Comparison of ENCODE assay signal across 9 mouse cellular contexts in genomic region chr7:12802866-12803726, GRCm38 (mm10). TPM values are rescaled to one million over a fixed set of nuclear protein-coding genes. Genes with fewer than 3 reads are reported as not detected.
DNase-seq lines count a peak whose midpoint lies in the region; ATAC-seq and TF ChIP-seq lines count a peak whose summit lies in the region.
"Had no signal": no experiment of that assay in that cellular context is flagged by ENCODE, and none has a peak within 500 bp of the region (broad histone marks: within the 10 kb centered on the region; RNA-seq: fewer than 3 reads in every experiment).

Gene Zscan18 (minus strand): TSS chr7:12803635.

- H3K4me2 ChIP-seq in neural tube, embryonic 15.5 days, result peak within 1 kb of the TSS; percentile 86

- H3K36me3 ChIP-seq in ES-Bruce4 (ENCODE audit: control insufficient read depth, insufficient read depth, low read length, poor library complexity, severe bottlenecking), result peaks cover 2% of the 10 kb centered on the region
- peaks cover 23% of the 10 kb centered on the region for H3K36me3 ChIP-seq in neural tube, embryonic 15.5 days
- no peaks in the 10 kb centered on the region for H3K36me3 ChIP-seq in testis, adult 2 months (ENCODE audit: control insufficient read depth, insufficient read depth, low read length)

- peak; percentile 88 to 89 for DNase-seq in cerebellum, adult 2 months
- peak; percentile 83 for DNase-seq in layer of hippocampus, adult 8-10 months (ENCODE audit: low spot score in 2 of 2)
- peak; percentile 53 to 63 for DNase-seq in lung, adult 18-20 months

- 0 out of 2 replicates have a peak, but pooled peaks have one; percentile 45 for TF ChIP-seq EP300 in ES-Bruce4 (IDR thresholded peaks at IDR 0.05; ENCODE audit: insufficient read depth, low read depth, low read length)

- no peaks in the 10 kb centered on the region for H3K27me3 ChIP-seq in ES-Bruce4 (ENCODE audit: control insufficient read depth, insufficient read depth, low read length, poor library complexity, severe bottlenecking)
- H3K27me3 ChIP-seq in cerebellum, adult 2 months (ENCODE audit: control insufficient read depth, insufficient read depth, low read length), result no peaks in the 10 kb centered on the region
- H3K27me3 ChIP-seq in neural tube, embryonic 15.5 days (replicated peaks), result no peaks in the 10 kb centered on the region
- no peaks in the 10 kb centered on the region for H3K27me3 ChIP-seq in testis, adult 2 months (ENCODE audit: control insufficient read depth, insufficient read depth, low read length)

- TF ChIP-seq POLR2A in ES-Bruce4 (IDR thresholded peaks at IDR 0.05; ENCODE audit: insufficient read depth, low read length), result no peak
- no peak; the same call in 1 of the 2 replicates for TF ChIP-seq POLR2A in cerebellum, adult 2 months (IDR thresholded peaks at IDR 0.05; ENCODE audit: borderline replicate concordance, insufficient read depth, low read length)
- no peak for TF ChIP-seq POLR2A in testis, adult 2 months (IDR thresholded peaks at IDR 0.05; ENCODE audit: control insufficient read depth, low read depth, low read length)

- peak within 1 kb of the TSS; percentile 53 for H3K4me3 ChIP-seq in ES-Bruce4 (ENCODE audit: low read depth, low read length)
- H3K4me3 ChIP-seq in cerebellum, adult 2 months (replicated peaks; ENCODE audit: insufficient read depth, low read depth, low read length), result peak within 1 kb of the TSS; percentile 80
- peak within 1 kb of the TSS; percentile 53 for H3K4me3 ChIP-seq in neural tube, embryonic 15.5 days (replicated peaks)
- H3K4me3 ChIP-seq in testis, adult 2 months (ENCODE audit: control insufficient read depth, low read depth, low read length), result peak within 1 kb of the TSS; percentile 88

- TF ChIP-seq CTCF in ES-Bruce4 (IDR thresholded peaks at IDR 0.05; ENCODE audit: low read depth, low read length), result no peak
- no peak for TF ChIP-seq CTCF in cerebellum, adult 2 months (IDR thresholded peaks at IDR 0.05; ENCODE audit: borderline replicate concordance, insufficient read depth, low read depth, low read length)
- no peak for TF ChIP-seq CTCF in testis, adult 2 months (IDR thresholded peaks at IDR 0.05; ENCODE audit: control insufficient read depth, insufficient read depth, insufficient replicate concordance, low read depth, low read length)

- ATAC-seq in frontal cortex, adult (ENCODE audit: low TSS enrichment), result peak; percentile 98
- peak; percentile 86 to 98 for ATAC-seq in hematopoietic stem cell, adult 5-6 weeks (replicated peaks in 1 of 2; ENCODE audit: insufficient read depth in 1 of 2, low FRiP score in 2 of 2, low TSS enrichment in 1 of 2, low read depth in 1 of 2, poor library complexity in 2 of 2, severe bottlenecking in 2 of 2)
- ATAC-seq in neural tube, embryonic 15.5 days (ENCODE audit: low FRiP score), result peak; percentile 98

- H3K9me3 ChIP-seq in ES-Bruce4 (replicated peaks; ENCODE audit: control insufficient read depth, insufficient read depth, low read length, poor library complexity, severe bottlenecking), result no peaks in the 10 kb centered on the region
- H3K9me3 ChIP-seq in neural tube, embryonic 15.5 days (replicated peaks), result peaks cover 2% of the 10 kb centered on the region; the same call in 1 of the 2 replicates

- whole genome bisulfite sequencing in cerebellum, adult 2 months, result 5% methylated on average over 31 of the region's 31 CpGs
- 7% methylated on average over 31 of the region's 31 CpGs for WGBS in neural tube, embryonic 15.5 days

- H3K4me1 ChIP-seq in ES-Bruce4 (ENCODE audit: control insufficient read depth, insufficient read depth, low read length), result no peaks in the 10 kb centered on the region
- H3K4me1 ChIP-seq in cerebellum, adult 2 months (ENCODE audit: control insufficient read depth, insufficient read depth, low read length), result no peaks in the 10 kb centered on the region
- peaks cover 10% of the 10 kb centered on the region for H3K4me1 ChIP-seq in neural tube, embryonic 15.5 days
- peaks cover 6% of the 10 kb centered on the region for H3K4me1 ChIP-seq in testis, adult 2 months (ENCODE audit: control insufficient read depth, insufficient read depth, low read length)

- peak within 1 kb of the TSS; percentile 19 for H3K9ac ChIP-seq in ES-Bruce4 (ENCODE audit: low read depth, poor library complexity, severe bottlenecking)
- H3K9ac ChIP-seq in neural tube, embryonic 15.5 days (replicated peaks), result peak within 1 kb of the TSS; percentile 70

- H3K27ac ChIP-seq in ES-Bruce4 (ENCODE audit: insufficient read depth, low read length), result no peak within 1 kb of the TSS
- H3K27ac ChIP-seq in cerebellum, adult 2 months (ENCODE audit: insufficient read depth, low read length), result peak within 1 kb of the TSS; percentile 74
- peak within 1 kb of the TSS; percentile 92 for H3K27ac ChIP-seq in neural tube, embryonic 15.5 days (replicated peaks)
- peak within 1 kb of the TSS; percentile 69 for H3K27ac ChIP-seq in testis, adult 2 months (ENCODE audit: control insufficient read depth, insufficient read depth, low read depth, low read length)

RNA-seq across cellular contexts. Expression of gene Zscan18, which starts in this region (rescaled TPM):
- 9.5 and 9.8 TPM in 2 replicates for polyA plus RNA-seq in ES-Bruce4 (2011; ENCODE audit: insufficient read depth, insufficient read length, low read depth, missing spikeins)
- polyA plus RNA-seq in cerebellum, adult 2 months (2012; rRNA removed), result 10.8 and 11.2 TPM in 2 replicates
- 8.2 and 8.9 TPM in 2 replicates for total RNA-seq in hematopoietic stem cell, adult 5-6 weeks (2017)
- total RNA-seq in layer of hippocampus, adult 8-10 months (2022), result 10 to 100 TPM; 21.6 to 35.9 (median 28.0) TPM
- polyA plus RNA-seq in neural tube, embryonic 15.5 days (2015; fragmentation: Nextera tagmentation; extraction: Ambion mirVana), result 25.2 and 33.4 TPM in 2 replicates
- 7.6 and 9.0 TPM in 2 replicates for polyA plus RNA-seq in testis, adult 2 months (2012; rRNA removed)
- total RNA-seq: MEL had no signal
